Mouse (Mus musculus) liver, adult 2 months (tissue): ENCODE data around the gene Gtse1.

Experiments used
- CTCF ChIP-seq: fragments of 200-500 bp; IDR thresholded peaks from 2 replicates; pipeline ENCODE4 v1.5.1; 2011; ENCODE audit warnings: low read depth, low read length, control low read depth
- POLR2A ChIP-seq: fragments of 200-500 bp; IDR thresholded peaks from 2 replicates; pipeline ENCODE4 v1.6.1; 2011; ENCODE audit warnings: low read length, control low read depth; ENCODE audit not compliant: insufficient read depth; ENCODE audit errors: extremely low read depth

GRCm38 (mm10) chr15:85813428-85813827 is 46.1 kb upstream of the Gtse1 start:
- TF ChIP-seq CTCF (no peak), POLR2A (no peak)
